Mouse (Mus musculus): Measurements from ENCODE around the gene Slc12a6.

DNA sequence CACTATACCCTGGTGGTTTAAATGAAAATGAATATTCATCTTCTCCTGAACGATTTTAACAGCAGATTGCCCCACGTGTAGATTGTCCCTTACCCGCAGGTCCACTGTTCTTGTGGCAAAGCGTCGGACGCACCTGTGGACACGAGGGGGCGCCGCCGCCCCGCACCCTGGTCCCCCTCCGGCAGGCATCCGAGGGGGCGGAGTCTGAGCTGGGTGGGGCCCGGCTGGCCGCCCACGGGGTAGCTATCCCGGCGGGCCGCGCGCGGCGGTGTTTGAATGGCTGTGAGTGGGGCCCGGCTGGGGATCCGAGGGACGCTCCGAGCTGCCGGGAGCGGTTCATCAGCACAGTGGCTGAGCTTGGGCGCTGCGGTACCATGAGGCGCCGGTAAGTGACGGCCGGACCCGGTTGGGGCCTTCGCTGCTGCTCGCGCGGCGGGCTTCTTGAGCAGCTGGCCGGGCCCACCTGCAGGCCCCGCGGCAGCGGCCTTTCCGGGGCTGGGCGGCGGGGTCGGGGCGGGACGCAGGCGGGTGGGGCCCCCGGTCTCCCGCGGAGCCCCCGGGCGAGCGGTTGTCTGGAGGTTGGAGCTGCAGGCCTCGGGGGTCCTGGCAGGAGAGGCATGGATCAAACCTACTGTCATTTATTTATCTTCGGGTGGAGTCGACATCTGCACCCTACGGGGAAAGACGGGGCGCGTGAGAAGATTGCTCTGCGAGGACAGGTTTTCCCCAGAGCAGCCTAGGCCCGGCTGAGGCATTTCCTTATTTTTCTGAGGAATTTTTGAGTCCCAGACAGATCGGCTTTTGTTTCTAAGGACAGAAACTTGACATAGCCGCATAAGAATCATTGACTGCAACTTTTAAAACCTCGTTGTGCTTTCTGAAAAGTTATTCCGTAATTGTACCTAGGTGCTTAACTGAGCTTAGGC, 113.6 kb downstream of the Slc12a6 start, which contains the start of gene Katnbl1:
- TF ChIP-seq CTCF (IDR thresholded peaks at IDR 0.05; ENCODE audit: low read depth, low read length): peak; percentile 88
- 0 out of 2 replicates have a peak, but pooled peaks have one; percentile 49 for TF ChIP-seq POLR2A (IDR thresholded peaks at IDR 0.05; ENCODE audit: extremely low read depth, insufficient read depth, low read length)
